Mouse (Mus musculus) heart, postnatal 10 days (tissue): ENCODE data around the gene Prr14l. TPM values are rescaled to one million over a fixed set of nuclear protein-coding genes. Genes with fewer than 3 reads are reported as not detected.
"Not testable (repeated sequence)": the region's sequence is repeated elsewhere in the genome, so short reads cannot be mapped to it uniquely, and the experiment has no call there.

ENCODE experiments used
- DNase-seq, 2 experiments: peaks; one replicate each; pipeline ENCODE4 v3.0.0; 2021
- intact Hi-C: fragments of 180-260 bp; cut with DNase I; formaldehyde crosslinking; loops from one replicate; pipeline ENCODE4 v1.15.1; 2025
- total RNA-seq, 2 experiments: library from RNA; stranded (reverse); gene quantifications; 2 replicates each; pipeline ENCODE4 v1.2.3; 2021

Gene Prr14l
- 10 to 100 TPM; 13.7 to 14.1 TPM for total RNA-seq

DNA sequence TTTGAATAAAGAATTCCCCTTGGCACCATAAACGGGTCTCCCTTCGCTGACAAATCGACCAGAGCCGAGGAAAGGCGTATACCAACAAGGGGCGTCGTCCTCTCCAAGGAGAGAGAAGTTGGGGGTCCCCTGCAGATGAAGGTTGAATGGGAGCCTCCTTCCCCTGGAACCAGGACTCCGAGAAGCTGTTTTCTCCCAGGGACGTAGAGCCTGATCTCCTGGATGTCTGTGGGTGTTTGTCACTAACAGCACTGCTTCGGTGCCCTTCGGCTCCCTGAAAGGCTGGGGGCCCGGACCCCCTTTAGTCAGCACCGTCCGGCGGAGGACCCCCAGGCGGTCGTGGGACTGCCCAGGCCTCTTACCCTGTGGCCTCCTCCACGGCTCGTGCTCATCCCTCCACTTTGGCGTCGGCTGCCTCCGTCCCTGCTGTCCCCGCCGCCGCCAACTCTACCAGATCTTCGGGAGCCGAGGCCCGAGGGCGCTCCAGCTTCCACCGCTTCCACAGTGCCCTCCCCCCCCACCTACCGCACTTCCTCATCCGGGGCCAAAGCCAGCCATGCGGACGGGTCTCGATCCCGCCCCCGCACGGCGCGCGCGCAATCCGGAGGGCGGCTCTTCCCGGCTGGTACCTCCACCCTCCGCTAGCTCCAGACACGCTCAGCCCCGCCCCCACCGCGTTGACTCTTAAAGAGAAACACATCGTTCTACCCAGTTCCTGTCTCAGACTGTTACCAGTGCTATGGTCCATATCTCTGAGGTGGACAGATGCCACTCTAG, at the start of gene Prr14l:
Gene Prr14l (minus strand): TSS at position 526 of the 777 bp plus-strand sequence.
- intact Hi-C loops: no loop called here
- DNase-seq: peak; percentile 99 to 100

DNA sequence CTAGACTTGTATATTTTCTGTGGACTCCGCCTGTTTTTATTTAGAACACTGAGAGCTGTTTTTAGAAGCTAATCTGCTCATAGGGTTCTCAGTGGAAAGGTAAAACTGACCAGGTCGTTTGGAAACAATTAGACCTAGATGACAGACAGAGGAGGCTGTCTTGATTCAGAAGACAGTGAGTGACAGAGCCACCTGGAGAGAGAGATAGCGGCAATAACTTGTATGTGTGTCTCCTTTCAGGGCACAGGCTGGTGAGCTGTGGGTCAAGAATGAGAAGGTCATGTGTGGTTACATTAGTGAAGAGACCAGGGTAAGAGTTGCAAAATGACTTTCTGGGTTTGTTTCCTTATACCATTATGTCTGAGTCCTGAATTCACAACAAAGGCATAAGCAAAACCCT, 32.7 kb upstream of the Prr14l start:
- intact Hi-C loops: no loop called here
- no peak for DNase-seq

DNA sequence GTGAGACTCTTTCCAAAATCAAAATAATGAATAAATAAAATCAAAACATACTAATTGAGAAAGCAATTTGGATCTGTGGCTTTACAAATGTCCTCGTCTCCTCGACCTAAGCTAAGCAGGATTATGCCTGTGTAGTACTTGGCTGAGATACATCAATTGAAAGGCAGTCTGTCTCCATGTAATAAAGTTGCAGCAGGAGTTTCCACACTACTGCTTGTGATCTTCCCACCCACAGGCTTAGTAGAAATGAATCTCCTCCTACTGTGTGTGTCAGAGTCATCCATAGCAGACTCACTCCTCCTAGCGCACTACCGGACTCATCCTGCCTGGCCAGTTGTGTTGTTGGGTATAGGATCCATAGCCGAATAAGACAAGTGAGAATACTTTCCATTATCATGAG, 18.3 kb upstream of the Prr14l start:
- intact Hi-C loops: no loop called here
- no peak for DNase-seq

DNA sequence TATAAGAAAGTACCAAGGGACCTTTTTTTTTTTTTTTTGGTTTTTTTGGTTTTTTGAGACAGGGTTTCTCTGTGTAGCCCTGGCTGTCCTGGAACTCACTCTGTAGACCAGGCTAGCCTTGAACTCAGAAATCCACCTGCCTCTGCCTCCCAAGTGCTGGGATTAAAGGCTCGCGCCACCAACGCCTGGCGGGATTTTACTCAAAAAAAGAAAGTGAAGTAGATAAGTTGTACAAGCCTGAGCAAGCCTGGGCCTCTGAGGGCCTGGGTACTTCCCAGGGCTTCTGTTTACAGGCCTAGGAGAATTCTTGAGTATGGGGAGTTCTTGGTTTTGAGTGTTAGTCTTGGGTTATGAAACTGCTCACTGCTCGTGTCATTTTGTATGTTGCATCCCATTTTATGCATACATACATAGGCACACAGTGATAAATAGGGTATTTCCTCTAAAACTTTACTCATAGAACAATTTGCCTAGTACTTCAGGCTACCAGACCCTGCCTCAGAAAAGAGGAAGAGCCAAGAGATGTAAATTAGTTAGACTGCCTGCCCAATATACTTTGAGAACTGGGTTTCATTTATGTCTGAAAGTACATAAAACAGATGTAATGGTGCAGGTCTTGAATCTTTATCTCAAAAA, 15.5 kb upstream of the Prr14l start:
- intact Hi-C loops: no loop called here
- no peak for DNase-seq

DNA sequence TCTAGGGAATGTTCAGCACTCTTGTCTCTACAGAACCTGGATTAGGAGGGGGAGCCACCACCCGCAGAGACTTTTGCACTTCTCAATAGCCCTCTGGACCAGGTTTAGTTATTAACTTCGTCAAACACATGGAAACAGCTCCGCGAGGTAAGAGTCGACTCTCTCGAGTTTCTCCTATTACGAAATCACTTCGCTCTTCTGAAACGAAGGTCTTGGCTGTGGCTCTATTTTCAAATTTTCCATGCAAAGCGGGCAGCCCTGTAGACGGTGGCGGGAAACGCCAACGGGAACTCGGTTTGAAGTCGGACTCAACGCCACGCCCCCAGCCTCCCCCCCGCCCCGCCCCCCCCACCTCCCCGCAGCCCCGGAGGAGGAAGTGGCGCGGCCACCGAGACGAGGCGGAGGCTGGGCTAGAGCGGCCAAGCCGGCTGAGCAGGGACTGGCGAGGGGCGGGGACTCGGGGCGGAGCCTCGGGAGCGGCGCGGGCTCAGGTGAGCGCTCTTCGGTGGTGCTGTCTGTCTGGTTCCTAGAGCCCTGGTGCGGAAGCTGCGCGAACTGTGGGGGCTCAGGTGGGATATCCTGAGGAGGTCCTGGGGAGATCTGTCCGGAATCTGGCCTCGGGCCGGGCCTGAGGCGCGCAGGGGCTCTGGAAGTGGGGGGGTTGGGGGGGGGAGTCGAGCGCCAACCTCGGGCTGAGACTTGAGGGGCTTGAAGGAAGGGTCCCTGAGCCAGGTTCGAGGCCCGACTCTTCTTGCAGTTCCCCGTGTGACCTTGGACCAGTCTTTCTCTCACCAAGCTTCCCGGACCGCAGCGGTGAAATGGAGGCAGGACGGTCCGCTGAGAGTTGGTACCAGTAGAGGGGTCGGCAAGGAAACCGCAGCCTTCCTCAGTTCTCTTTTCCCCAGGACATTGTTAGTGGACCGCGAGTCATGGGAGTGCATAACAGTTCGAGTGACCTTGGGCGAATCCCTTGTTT, 9.5 kb upstream of the Prr14l start, which contains the start of gene Depdc5:
Gene Depdc5 (plus strand): TSS at position 449 of the 976 bp plus-strand sequence.
- intact Hi-C loops: loop anchor here (5.0 kb wide), 1 partner anchor 154 kb away; the partner anchor contains the start of gene Ywhah
- DNase-seq: peak; percentile 95

DNA sequence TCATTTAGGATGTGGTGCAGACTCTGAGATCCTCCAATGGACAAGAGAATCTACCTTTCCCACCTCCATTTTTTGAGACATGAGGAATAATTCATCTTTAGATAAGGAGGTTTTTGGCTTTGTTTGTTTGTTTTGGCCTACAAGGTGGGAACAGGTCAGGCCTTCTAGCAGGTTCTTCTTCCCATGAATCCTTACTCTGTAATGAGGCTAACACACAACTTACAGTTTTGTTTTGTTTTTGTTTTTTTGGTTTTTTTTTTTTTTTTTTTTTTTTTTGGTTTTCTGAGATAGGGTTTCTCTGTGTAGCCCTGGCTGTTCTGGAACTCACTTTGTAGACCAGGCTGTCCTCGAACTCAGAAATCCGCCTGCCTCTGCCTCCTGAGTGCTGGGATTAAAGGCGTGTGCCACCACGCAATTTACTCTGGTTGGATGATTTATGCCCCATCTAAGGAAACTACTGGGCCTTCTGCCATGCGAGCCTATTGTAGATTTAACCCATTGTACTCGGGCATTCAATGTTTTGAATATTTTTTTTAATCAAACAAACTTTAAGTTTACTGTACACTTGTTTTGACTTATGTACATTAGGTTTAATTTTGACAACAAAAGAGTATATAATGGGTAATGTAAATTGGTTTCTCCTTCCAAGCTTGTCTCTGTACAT, 8.5 kb upstream of the Prr14l start:
- no peak for DNase-seq
- intact Hi-C loops: loop anchor here (5.0 kb wide), 1 partner anchor 155 kb away; the partner anchor contains the start of gene Ywhah

DNA sequence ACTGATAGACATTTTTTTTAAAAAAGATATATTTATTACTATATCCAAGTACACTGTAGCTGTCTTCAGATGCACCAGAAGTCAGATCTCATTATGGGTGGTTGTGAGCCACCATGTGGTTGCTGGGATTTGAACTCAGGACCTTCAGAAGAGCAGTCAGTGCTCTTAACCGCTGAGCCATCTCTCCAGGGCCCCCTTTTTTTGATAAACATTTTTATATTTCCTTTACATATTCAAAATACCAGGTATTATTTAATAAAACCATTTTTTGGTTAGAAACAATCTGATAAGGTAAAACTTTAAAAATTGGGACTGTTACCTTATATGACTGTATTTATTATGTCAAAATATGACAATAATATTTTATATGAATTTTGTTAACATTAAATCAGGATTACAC, 7.0 kb upstream of the Prr14l start:
- intact Hi-C loops: loop anchor here (5.0 kb wide), 1 partner anchor 156 kb away; the partner anchor contains the start of gene Ywhah
- no peak for DNase-seq

DNA sequence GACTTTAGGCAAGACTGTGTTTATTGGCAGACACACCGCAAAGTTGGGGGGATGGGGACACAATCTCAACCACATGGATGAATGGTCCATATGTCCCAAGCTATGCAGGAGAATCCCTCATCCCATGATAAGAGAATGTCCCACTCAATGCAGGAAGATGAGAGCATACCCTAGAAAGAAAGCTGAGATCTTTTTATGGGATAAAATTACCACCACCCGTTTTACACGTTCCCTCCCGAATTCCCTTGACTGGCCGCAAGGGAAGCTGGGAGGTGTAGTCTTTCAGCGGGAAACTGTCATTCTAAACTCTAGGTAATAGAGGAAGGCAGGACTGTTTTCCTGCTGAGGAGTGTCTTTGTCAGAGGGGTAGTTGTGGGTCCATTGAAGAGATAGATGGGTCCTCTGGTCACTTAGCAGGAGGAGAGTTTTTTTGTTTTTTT, 3.7 kb upstream of the Prr14l start:
- intact Hi-C loops: no loop called here
- DNase-seq: peak; percentile 46 to 65

DNA sequence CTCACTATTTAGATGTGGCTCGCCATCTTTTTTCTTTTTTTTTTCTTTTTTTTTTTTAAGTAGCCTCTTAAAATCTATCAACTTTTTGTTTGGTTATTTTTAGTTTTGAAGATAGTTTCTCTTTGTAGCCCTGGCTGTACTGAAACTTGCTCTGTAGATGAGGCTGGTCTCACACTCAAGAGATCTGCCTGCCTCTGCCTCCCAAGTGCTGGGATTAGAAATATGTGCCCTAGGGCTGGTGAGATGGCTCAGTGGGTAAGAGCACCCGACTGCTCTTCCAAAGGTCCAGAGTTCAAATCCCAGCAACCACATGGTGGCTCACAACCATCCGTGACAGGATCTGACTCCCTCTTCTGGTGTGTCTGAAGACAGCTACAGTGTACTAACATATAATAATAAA, 1.2 kb upstream of the Prr14l start:
- DNase-seq, intact Hi-C loops: not testable (repeated sequence)

DNA sequence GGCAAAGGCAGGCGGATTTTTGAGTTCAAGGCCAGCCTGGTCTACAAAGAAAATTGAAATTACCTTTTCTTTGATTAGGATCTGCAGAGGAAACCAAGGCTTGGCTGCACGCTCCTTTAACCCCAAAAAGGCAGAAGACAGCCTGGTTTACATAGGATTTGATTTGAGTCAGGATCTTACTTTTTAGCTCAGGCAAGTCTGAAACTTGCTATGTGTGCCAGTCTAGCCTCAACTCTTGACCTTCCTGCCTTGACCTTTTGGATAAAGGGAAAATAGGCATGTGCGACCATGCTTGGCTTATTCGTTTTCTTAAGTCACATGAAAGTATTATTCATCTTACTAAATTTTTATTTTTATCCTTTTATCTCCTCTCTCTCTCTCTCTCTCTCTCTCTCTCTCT, 762 bp upstream of the Prr14l start:
- intact Hi-C loops: no loop called here
- no peak for DNase-seq

DNA sequence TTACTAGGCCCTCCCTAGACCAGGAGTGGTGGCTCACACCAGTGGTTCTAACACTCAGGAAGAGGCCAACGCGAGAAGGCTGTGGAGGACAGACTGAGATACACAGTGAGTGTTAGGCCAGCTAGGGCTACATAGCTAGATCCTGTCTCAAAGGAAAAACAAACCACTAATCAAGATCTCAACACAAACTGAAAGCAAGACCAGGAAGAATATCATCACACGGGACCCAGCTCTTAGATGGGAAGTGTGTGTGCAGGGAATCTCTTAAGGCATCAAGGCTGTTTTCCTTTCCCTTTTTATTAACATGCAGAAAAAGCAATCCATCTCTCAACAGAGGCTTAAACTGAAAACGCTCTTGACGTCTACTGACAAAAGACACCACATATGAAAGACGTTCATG, 2.0 kb downstream of the Prr14l start:
- no peak for DNase-seq
- intact Hi-C loops: no loop called here

DNA sequence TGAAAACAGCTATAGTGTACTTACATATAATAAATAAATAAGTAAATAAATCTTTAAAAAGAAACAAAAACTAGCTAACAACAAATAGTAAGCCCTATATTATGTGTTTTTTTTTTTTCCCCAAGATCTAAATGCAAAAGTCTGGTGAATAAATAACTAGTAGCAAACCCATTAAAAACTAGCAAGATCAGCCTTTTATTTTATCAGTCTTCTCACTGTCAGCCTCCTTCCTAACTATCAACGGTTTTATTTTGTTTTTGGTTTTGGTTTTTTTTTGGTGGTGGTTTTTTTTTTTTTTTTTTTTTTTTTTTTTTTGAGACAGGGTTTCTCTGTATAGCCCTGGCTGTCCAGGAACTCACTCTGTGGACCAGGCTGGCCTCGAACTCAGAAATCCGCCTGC, 4.5 kb downstream of the Prr14l start:
- intact Hi-C loops, DNase-seq: not testable (repeated sequence)

DNA sequence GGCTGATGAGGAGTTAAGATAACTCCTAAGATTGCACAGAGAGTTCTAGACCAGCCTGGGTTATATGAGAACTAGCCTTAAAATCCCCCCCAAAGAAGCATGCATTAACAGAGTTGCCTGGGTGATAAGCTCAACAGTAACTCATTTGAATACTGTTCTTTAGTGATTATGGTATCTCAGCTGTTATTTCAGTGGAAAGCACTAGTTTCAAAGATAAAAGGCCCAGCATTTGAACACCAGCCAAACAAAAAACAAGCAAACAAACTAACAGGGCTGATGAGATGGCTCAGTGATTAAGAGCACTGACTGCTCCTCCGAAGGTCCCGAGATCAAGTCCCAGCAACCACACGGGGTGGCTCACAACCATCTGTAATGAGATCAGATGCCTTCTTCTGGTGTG, 4.9 kb downstream of the Prr14l start:
- no peak for DNase-seq
- intact Hi-C loops: no loop called here

DNA sequence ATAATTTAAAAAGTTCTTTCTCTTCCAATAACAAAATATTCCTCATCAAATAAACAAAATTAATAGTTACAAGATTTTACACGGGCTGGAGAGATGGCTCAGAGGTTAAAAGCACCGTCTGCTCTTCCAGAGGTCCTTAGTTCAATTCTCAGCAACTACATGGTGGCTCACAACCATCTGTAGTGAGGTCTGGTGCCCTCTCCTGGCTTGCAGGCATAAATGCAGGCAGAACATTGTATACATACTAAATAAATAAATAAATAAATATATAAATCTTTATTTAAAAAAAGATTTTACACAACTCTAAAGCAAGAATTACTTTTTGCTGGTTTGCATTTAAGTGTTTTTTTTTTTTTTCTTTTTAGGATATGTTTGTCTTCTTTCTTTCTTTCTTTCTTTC, 14.0 kb downstream of the Prr14l start:
- intact Hi-C loops: no loop called here
- no peak for DNase-seq

DNA sequence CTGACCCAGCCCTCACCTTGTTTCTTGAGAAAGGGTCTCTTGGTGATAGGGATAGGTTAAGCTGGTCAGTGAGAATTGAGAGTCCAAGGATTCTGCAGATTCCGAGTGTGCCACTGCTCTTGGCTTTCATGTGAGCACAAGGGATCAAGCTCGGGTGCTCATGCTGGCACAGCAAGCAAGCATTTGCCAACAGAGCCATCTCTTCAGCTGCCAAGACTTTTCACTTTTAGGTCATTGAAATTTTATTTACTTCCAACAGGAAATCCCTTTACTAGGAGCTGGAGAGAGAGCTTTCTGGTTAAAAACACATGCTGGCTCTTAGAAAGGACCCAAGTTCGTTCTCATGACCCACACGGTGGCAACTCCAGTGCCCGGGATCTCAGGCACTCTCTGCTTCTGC, 17.1 kb downstream of the Prr14l start:
- intact Hi-C loops: no loop called here
- DNase-seq: no peak

DNA sequence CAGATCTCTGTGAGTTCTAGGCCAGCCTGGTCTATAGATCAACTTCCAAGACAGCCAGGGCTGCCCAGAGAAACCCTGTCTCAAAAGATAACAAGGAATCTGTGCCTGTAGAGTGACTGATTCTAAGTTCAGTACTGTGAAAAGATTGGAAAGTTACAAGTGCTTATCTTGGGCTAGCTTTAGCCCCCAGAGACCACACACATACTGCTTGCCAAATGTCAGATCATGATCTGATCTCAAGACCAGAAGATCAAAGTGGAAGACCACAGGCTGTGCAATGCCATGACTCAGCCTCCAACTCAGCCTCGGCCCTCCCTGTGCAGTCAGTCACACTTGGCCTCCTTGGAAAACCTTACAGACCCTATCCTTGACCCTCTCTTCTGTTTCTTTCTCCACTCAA, 19.6 kb downstream of the Prr14l start:
- DNase-seq: no peak
- intact Hi-C loops: no loop called here

DNA sequence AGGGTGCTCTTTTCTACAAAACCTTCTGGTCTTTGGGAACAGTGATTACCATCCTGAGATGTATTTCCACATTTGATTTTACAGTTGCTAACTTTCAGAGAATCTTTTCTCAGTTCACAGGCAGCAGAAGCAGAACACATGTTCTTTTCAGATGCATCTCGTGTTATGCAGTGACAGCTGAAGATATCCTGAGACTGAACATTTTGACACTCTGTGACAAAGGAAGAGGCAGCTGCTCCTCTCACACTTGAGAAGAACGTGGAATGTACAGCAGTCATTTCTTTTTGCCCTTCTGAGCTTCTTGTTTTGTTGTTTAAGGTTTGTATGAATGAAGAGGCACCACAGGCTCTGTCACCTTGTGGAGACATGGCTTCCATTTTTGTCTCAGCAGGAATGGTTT, 24.0 kb downstream of the Prr14l start:
- intact Hi-C loops: no loop called here
- no peak for DNase-seq

DNA sequence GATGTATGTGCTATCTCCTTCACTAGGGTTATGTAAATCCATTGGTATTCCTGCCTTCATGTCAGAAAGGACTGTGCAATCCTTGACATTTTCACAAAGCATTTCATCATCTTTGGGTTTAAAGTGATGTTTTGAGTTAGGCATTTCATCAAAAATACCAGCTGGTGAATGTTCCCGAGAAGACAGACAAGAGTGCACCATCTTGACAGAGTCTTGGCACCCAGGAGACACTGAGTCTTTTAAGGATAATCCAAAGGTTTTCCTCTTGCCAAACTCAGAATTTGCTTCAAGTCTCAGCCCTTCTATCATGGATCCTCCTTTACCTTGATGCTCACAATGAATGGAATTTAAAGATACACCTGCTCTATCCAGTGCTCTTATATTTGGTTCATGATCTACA, 25.3 kb downstream of the Prr14l start:
- DNase-seq, intact Hi-C loops: not testable (repeated sequence)

DNA sequence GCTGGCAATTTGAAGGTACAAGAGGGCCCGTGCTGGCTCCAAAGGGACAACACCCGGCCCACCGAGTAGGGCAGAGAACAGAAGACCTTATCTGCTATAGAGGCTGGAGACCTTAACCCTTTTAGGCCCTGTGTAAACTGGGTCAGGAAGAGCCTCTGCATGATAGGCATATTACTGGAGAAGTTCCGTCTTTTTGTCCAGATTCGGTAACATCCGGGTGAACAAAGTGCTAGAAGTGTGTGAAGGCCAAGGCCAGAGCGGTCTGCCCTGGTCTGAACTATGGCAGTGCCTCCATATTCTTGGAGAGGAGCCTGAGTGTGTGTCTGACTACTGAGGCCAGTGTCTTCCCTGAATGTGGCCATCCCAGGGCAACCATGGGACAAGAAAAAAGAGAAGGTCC, 27.0 kb downstream of the Prr14l start, which contains the start of gene Gm20671:
Gene Gm20671 (minus strand): TSS at position 101 of the 400 bp plus-strand sequence.
- no peak for DNase-seq
- intact Hi-C loops: no loop called here

DNA sequence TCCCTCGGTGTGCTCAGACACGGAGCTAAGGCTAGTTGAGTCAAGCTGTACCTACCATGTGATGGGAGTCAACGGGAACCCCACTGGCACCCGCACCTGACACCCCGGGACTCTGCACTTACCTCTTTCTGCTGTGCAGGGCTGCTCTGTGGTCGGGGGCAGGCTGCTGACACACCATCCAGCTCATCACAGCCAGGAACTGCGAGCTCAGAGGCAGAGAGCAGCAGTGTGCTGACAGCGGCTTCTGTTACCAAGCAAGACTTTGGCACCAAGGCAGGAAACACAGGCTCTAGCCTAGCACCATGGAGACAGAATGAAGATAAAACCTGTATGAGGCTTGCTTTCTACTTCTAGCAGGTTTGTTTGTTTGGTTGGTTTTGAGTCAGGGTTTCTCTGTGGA, 33.6 kb downstream of the Prr14l start:
- intact Hi-C loops: no loop called here
- DNase-seq: no peak
